In the genomic region with DNA sequence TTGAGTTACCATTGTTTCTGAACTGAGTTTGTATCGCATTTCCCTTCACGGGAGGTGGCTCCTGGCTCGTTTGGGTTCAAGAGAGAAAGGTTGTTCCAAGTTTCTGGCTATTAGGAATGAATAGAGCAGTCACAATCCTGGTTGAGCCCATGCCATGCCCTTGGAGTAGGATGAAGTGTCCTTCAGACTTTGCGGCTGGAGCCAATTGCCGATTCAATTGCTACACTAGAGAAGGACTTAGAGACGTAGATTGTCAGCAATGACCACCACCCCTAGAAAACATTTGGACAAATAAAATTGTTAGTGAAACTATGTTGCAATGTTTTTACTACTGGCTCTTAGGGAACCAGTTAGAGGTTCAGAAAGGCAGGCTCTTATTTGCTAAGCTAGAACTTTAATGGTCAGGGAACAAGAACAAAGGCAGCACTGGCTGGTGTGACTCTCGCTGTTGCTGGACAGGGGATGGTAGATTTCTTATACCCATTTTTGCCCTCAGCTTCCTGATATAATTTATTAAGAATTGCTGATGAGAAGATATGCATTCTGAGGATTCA, we compare ENCODE assay signal across 14 mouse cellular contexts.
"Had no signal": no experiment of that assay in that cellular context is flagged by ENCODE, and none has a peak within 500 bp of the region (broad histone marks: within the 10 kb centered on the region; RNA-seq: fewer than 3 reads in every experiment).

No protein-coding gene starts in this region.

- ATAC-seq: intestine, embryonic 16.5 days; liver, postnatal 0 days; midbrain, embryonic 16.5 days had no signal

- H3K4me1 ChIP-seq: liver, embryonic 13.5 days had no signal

- DNase-seq: kidney, adult 2 months; kidney, postnatal 14 days; liver; liver, embryonic 13.5 days; liver, postnatal 0 days; right cerebral cortex, adult 18-20 months; right cerebral cortex, postnatal 25 days; thymus, adult 18-20 months; thymus, postnatal 14 days had no signal

- H3K4me3 ChIP-seq: kidney, embryonic 15.5 days; limb, embryonic 12.5 days; liver, embryonic 13.5 days; midbrain, embryonic 12.5 days had no signal
